Mouse (Mus musculus) monocyte, adult 2 months (primary cell): ENCODE results near the gene Tmem119.

Experiments used
- DNase-seq, 2 experiments: peaks; one replicate each; pipeline ENCODE4 v3.0.0; 2022; ENCODE audit warnings: low spot score in 2 of 2, low read depth in 1 of 2

Tmem119 gene

GRCm38 (mm10) chr5:113765641-113766526 lies 34.4 kb downstream of the Tmem119 start:
- DNase-seq: no peak

- DNase-seq: no peak
Measured at GRCm38 (mm10) chr5:113764426-113764825, 35.9 kb downstream of the Tmem119 start.

GRCm38 (mm10) chr5:113761585-113761984 lies 38.7 kb downstream of the Tmem119 start:
- no peak for DNase-seq

GRCm38 (mm10) chr5:113755347-113756030 lies 44.8 kb downstream of the Tmem119 start:
- no peak for DNase-seq

GRCm38 (mm10) chr5:113751521-113752157 lies 48.7 kb downstream of the Tmem119 start:
- DNase-seq: no peak

GRCm38 (mm10) chr5:113748556-113749331 lies 51.6 kb downstream of the Tmem119 start:
- DNase-seq: no peak

GRCm38 (mm10) chr5:113747629-113748028 lies 52.7 kb downstream of the Tmem119 start:
- no peak for DNase-seq
